Comparison of ENCODE assay signal across 14 mouse cellular contexts in the genomic region with DNA sequence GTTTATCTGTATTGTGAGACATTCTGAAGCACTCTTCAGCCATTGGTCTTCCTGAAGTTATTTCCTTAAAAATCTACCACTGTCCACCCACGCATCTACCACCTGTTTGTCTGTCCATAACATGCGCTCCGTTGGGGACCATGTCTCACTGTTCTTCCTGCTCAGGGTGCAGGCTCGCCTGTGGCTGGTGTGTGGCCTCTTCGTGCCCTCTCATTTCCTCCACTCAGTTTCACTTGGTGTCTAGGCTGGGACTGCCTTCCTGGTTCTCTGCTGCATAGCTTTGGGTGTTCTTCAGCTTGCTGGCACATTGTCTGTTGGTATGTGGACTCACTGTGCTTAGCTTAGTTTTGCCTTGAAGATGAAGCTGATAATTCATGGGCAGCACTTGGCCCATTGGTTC. TPM values are rescaled to one million over a fixed set of nuclear protein-coding genes. Genes with fewer than 3 reads are reported as not detected.
"Had no signal": no experiment of that assay in that cellular context is flagged by ENCODE, and none has a peak within 500 bp of the region (broad histone marks: within the 10 kb centered on the region; RNA-seq: fewer than 3 reads in every experiment).

No protein-coding gene starts in this region.

- H3K27me3 ChIP-seq: limb, embryonic 15.5 days; midbrain, embryonic 12.5 days; neural tube, embryonic 13.5 days had no signal

- H3K4me3 ChIP-seq: limb, embryonic 15.5 days; liver, embryonic 12.5 days; midbrain, embryonic 12.5 days; neural tube, embryonic 13.5 days had no signal

- H3K9me3 ChIP-seq: limb, embryonic 15.5 days; liver, embryonic 12.5 days; midbrain, embryonic 12.5 days; neural tube, embryonic 13.5 days had no signal

- DNase-seq: kidney, adult 9 months; kidney, postnatal 25 days; layer of hippocampus, adult 9-11 months; layer of hippocampus, postnatal 36 days; lung, embryonic 14.5 days; lung, postnatal 10 days; lung, postnatal 4 days; retina, postnatal 1 day had no signal

- H3K9ac ChIP-seq: limb, embryonic 15.5 days; liver, embryonic 12.5 days; lung, embryonic 14.5 days; midbrain, embryonic 12.5 days; neural tube, embryonic 13.5 days had no signal

- H3K4me1 ChIP-seq: liver, embryonic 12.5 days had no signal

- H3K27ac ChIP-seq: limb, embryonic 15.5 days; liver, embryonic 12.5 days; midbrain, embryonic 12.5 days; neural tube, embryonic 13.5 days had no signal

- ATAC-seq: liver, embryonic 12.5 days; midbrain, embryonic 16.5 days had no signal

- H3K4me2 ChIP-seq: limb, embryonic 15.5 days; liver, embryonic 12.5 days; lung, embryonic 14.5 days; midbrain, embryonic 12.5 days; neural tube, embryonic 13.5 days had no signal

- H3K36me3 ChIP-seq: limb, embryonic 15.5 days; liver, embryonic 12.5 days; midbrain, embryonic 12.5 days; neural tube, embryonic 13.5 days had no signal

RNA-seq across cellular contexts. Expression of gene Tead1, which starts 32.9 kb away (rescaled TPM):
- total RNA-seq: megakaryocyte-erythroid progenitor cell, adult 5-6 weeks had no signal
